Mouse (Mus musculus): ENCODE results near the gene Idh3b. TPM values are rescaled to one million over a fixed set of nuclear protein-coding genes. Genes with fewer than 3 reads are reported as not detected.

The Idh3b gene
- 134 TPM in 2 replicates for total RNA-seq (2012; rRNA removed)
- 160 and 179 TPM in 2 replicates for total RNA-seq (2014; rRNA removed)
- polyA plus RNA-seq (2012; ENCODE audit: insufficient read length, low read depth), result 220 and 315 TPM in 2 replicates

DNA sequence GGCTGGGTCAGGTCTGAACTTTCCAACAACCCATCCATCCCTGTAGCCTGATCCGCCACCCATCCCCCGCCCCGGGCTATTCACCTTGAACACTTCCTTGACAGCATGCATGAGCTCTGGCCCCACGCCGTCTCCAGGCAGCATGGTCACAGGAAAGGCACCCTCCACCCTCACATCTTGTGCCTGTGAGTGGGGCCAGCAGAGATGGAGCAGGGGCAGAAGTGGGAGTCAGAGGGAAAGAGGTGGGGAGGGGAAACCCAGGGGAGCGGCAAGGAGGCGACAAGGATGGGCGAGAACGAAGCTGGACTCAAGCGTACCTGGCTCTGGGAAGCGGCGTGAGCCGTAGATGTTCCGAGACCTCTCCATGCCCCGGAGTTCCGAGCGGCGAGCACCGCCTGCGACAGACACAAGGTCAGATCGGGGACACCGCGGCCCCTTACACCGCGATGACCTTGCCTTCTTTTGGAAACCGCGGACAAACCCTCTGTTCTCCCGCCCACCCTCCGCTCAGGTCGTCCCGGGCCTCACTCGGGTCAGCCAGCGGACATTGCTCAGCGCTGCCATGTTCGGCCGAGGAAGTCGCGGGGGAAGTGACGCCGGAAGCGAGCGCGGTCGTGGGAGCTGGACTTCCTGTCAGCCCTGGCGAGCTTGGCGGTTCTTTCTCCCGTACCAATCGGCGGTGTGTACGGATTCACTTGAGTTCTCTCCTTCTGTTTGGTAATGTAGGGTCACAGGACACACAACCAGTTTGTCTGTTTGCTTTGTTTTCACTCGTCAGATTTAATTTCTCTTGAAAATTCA lies at the start of gene Idh3b:
Gene Idh3b (minus strand): TSS at position 694 of the 801 bp plus-strand sequence.
- DNase-seq (ENCODE audit: extremely low read depth), result peak; percentile 83
- peak within 1 kb of the TSS; percentile 70 to 98 (median 80) for H3K4me3 ChIP-seq (replicated peaks in 1 of 3; ENCODE audit: low read depth in 2 of 3, low read length in 2 of 3, poor library complexity in 1 of 3)
- peak within 1 kb of the TSS; percentile 86 for H3K9ac ChIP-seq (ENCODE audit: insufficient read depth, low read depth)
- no peaks in the 10 kb centered on the region for H3K27me3 ChIP-seq (replicated peaks)
- peaks cover 19% of the 10 kb centered on the region for H3K79me2 ChIP-seq (replicated peaks; ENCODE audit: control insufficient read depth, extremely low read depth, insufficient read depth, poor library complexity, severe bottlenecking)
- dilution Hi-C loops (cut with MboI; ENCODE audit: extremely low pct_ligation_motif_present, extremely low pct_unique_long_range_greater_than_20kb, low sequenced_read_pairs), result no loop called here
- H3K4me2 ChIP-seq (ENCODE audit: insufficient read depth, low read depth, poor library complexity, severe bottlenecking), result peak within 1 kb of the TSS; percentile 96
- H3K36me3 ChIP-seq (replicated peaks in 1 of 2; ENCODE audit: control insufficient read depth in 1 of 2, insufficient read depth in 1 of 2, low read length in 1 of 2), result peaks cover 23 to 47% of the 10 kb centered on the region in 2 experiments
- no peaks in the 10 kb centered on the region for H3K9me3 ChIP-seq (replicated peaks; ENCODE audit: low read length)
- in situ Hi-C loops (cut with MboI; ENCODE audit: low pct_ligation_motif_present, low pct_unique_long_range_greater_than_20kb, low sequenced_read_pairs), result loop anchor here (25.0 kb wide), 1 partner anchor 278 kb away; the partner anchor contains the start of gene Mrps26
- H3K27ac ChIP-seq (ENCODE audit: insufficient read depth, low read depth), result peak within 1 kb of the TSS; percentile 36
- H3K4me1 ChIP-seq (ENCODE audit: control insufficient read depth in 1 of 2, insufficient read depth in 2 of 2), result peaks cover 0 to 31% of the 10 kb centered on the region in 2 experiments; a peak in 3 of 4 replicates
- no peak for TF ChIP-seq RAD21 (IDR thresholded peaks at IDR 0.05; ENCODE audit: low read depth, low read length)
- no peak for TF ChIP-seq CTCF (conservative IDR thresholded peaks at IDR 0.05 in 1 of 2, IDR thresholded peaks at IDR 0.05 in 1 of 2; ENCODE audit: low read depth in 2 of 2, low read length in 2 of 2)
- TF ChIP-seq RCOR1 (conservative IDR thresholded peaks at IDR 0.05; ENCODE audit: low read depth, low read length), result no peak; the same call in 1 of the 2 replicates
- TF ChIP-seq NELFE (IDR thresholded peaks at IDR 0.05; ENCODE audit: low read depth, low read length), result peak; percentile 93
- TF ChIP-seq TCF12 (IDR thresholded peaks at IDR 0.05; ENCODE audit: low read depth, low read length), result peak; percentile 94
- 0 out of 2 replicates have a peak, but pooled peaks have one; percentile 11 for TF ChIP-seq BHLHE40 (IDR thresholded peaks at IDR 0.05; ENCODE audit: low read depth, low read length)
- TF ChIP-seq NRF1 (IDR thresholded peaks at IDR 0.05; ENCODE audit: low read depth, low read length), result peak; percentile 61
- TF ChIP-seq HCFC1 (IDR thresholded peaks at IDR 0.05; ENCODE audit: low read depth, low read length), result peak; percentile 92
- TF ChIP-seq ELF1 (IDR thresholded peaks at IDR 0.05; ENCODE audit: low read depth, low read length), result peak; percentile 88
- TF ChIP-seq ZMIZ1 (IDR thresholded peaks at IDR 0.05; ENCODE audit: low read depth, low read length), result peak; percentile 83
- TF ChIP-seq ZNF384 (IDR thresholded peaks at IDR 0.05; ENCODE audit: low read depth, low read length), result no peak
- peak; percentile 95 for TF ChIP-seq POLR2A (IDR thresholded peaks at IDR 0.05; ENCODE audit: low read depth, low read length)
- TF ChIP-seq ZKSCAN1 (IDR thresholded peaks at IDR 0.05; ENCODE audit: borderline replicate concordance, low read depth, low read length), result no peak
- no peak for TF ChIP-seq ZC3H11A (IDR thresholded peaks at IDR 0.05; ENCODE audit: low read depth, low read length)
- TF ChIP-seq CHD2 (IDR thresholded peaks at IDR 0.05; ENCODE audit: low read length), result peak; percentile 34; the same call in 1 of the 2 replicates
- TF ChIP-seq MXI1 (IDR thresholded peaks at IDR 0.05; ENCODE audit: low read depth, low read length), result peak; percentile 80; the same call in 1 of the 2 replicates
- peak; percentile 83 for TF ChIP-seq SIN3A (IDR thresholded peaks at IDR 0.05; ENCODE audit: low read length)
- TF ChIP-seq MAFK (IDR thresholded peaks at IDR 0.05; ENCODE audit: insufficient replicate concordance, low read length), result no peak
- TF ChIP-seq E2F4 (IDR thresholded peaks at IDR 0.05; ENCODE audit: insufficient replicate concordance, low read depth, low read length), result peak; percentile 60; the same call in 1 of the 2 replicates
- peak; percentile 19; the same call in 1 of the 2 replicates for TF ChIP-seq JUN (IDR thresholded peaks at IDR 0.05; ENCODE audit: insufficient read depth, low read depth, low read length)
- TF ChIP-seq MEF2A (IDR thresholded peaks at IDR 0.05; ENCODE audit: borderline replicate concordance, low read depth, low read length), result 0 out of 2 replicates have a peak, but pooled peaks have one; percentile 42
- peak; percentile 59; the same call in 1 of the 2 replicates for TF ChIP-seq MYC (IDR thresholded peaks at IDR 0.05; ENCODE audit: low read depth, low read length)
- TF ChIP-seq EP300 (IDR thresholded peaks at IDR 0.05; ENCODE audit: low read length), result no peak
- peak; percentile 88; the same call in 1 of the 2 replicates for TF ChIP-seq KAT2A (IDR thresholded peaks at IDR 0.05; ENCODE audit: insufficient replicate concordance, low read length)
- peak; percentile 40; the same call in 1 of the 2 replicates for TF ChIP-seq GABPA (IDR thresholded peaks at IDR 0.05; ENCODE audit: insufficient replicate concordance, low read depth, low read length)
- peak; percentile 90 for TF ChIP-seq TBP (conservative IDR thresholded peaks at IDR 0.05; ENCODE audit: low read depth, low read length)
- TF ChIP-seq CHD1 (IDR thresholded peaks at IDR 0.05; ENCODE audit: low read depth, low read length), result peak; percentile 43; the same call in 1 of the 2 replicates
- no peak for TF ChIP-seq UBTF (IDR thresholded peaks at IDR 0.05; ENCODE audit: low read depth, low read length)
- peak; percentile 65; the same call in 1 of the 2 replicates for TF ChIP-seq POLR2AphosphoS2 (IDR thresholded peaks at IDR 0.05; ENCODE audit: low read depth, low read length)
- no peak for TF ChIP-seq PAX5 (IDR thresholded peaks at IDR 0.05; ENCODE audit: low read length)
- TF ChIP-seq ETS1 (conservative IDR thresholded peaks at IDR 0.05; ENCODE audit: low read depth, low read length), result 0 out of 2 replicates have a peak, but pooled peaks have one; percentile 9
- TF ChIP-seq USF1 (IDR thresholded peaks at IDR 0.05; ENCODE audit: low read depth, low read length), result no peak
- no peak for TF ChIP-seq SMC3 (IDR thresholded peaks at IDR 0.05; ENCODE audit: low read depth, low read length)
- no peak for TF ChIP-seq USF2 (conservative IDR thresholded peaks at IDR 0.05; ENCODE audit: low read depth, low read length)
- TF ChIP-seq MAZ (IDR thresholded peaks at IDR 0.05; ENCODE audit: low read depth, low read length), result no peak
- TF ChIP-seq JUND (conservative IDR thresholded peaks at IDR 0.05; ENCODE audit: low read depth, low read length), result no peak
- TF ChIP-seq MAX (IDR thresholded peaks at IDR 0.05; ENCODE audit: low read length), result peak; percentile 73
